Mouse (Mus musculus) lung, postnatal 0 days (tissue): ENCODE results near the gene Smap1.

Source experiments
- CTCF ChIP-seq: IDR thresholded peaks from 2 replicates; pipeline ENCODE4 v1.5.1; 2016; ENCODE audit warnings: antibody characterized with exemption, mild to moderate bottlenecking
- EP300 ChIP-seq: IDR thresholded peaks from 2 replicates; pipeline ENCODE4 v1.6.1; 2016; ENCODE audit warnings: antibody characterized with exemption, mild to moderate bottlenecking, control low read depth

- no peak for TF ChIP-seq CTCF
- no peak for TF ChIP-seq EP300
These were observed 390 bp upstream of the Smap1 start for GRCm38 (mm10) chr1:23922530-23922884.
